Mouse (Mus musculus): ENCODE data around the gene Dcaf6. TPM values are rescaled to one million over a fixed set of nuclear protein-coding genes. Genes with fewer than 3 reads are reported as not detected.
"Not testable (repeated sequence)": the region's sequence is repeated elsewhere in the genome, so short reads cannot be mapped to it uniquely, and the experiment has no call there.

The Dcaf6 gene
- total and polyA plus RNA-seq, 2 experiments: 20.5 to 38.9 TPM

DNA sequence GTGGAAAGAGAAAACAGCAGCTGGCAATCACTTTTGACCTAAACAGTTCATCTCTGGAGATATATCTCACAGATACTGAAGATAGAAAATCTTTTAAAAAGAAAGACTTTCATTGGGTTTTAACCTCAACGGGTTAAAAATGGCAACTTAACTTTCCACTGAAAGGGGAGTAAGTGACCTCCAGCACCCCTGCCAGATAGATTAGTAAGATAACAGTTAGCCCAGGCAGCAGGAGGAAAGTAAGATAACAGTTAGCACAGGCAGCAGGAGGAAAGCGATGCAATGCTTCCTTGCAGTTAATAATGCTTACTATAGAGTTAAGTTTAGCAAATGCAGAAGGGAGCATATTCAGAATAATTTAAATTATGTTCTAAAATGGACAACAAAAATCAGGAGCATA, 103.9 kb downstream of the Dcaf6 start:
- Histone ChIP-seq H3K27me3 (ENCODE audit: control insufficient read depth, insufficient read depth, low read length) (no peaks in the 10 kb centered on the region), H3K27ac (replicated peaks; ENCODE audit: insufficient read depth, low read depth, low read length) (no peak overlapping the region), H3K9ac (ENCODE audit: low read depth, low read length) (no peak overlapping the region), H3K36me3 (ENCODE audit: control insufficient read depth, insufficient read depth, low read length) (peaks cover 9% of the 10 kb centered on the region), H3K4me1 (ENCODE audit: control insufficient read depth, insufficient read depth, low read length) (no peaks in the 10 kb centered on the region), H3K79me2 (ENCODE audit: control insufficient read depth, insufficient read depth, low read length) (no peaks in the 10 kb centered on the region), H3K4me3 (ENCODE audit: insufficient read depth, low read depth, low read length) (no peak overlapping the region)
- WGBS: 40% methylated on average over 2 of the region's 2 CpGs
- no peak for DNase-seq (ENCODE audit: extremely low read depth, low read depth, low spot score)
- TF ChIP-seq POLR2A (IDR thresholded peaks at IDR 0.05; ENCODE audit: extremely low read depth, insufficient read depth, low read length) (no peak), CTCF (IDR thresholded peaks at IDR 0.05; ENCODE audit: low read depth, low read length) (no peak)

DNA sequence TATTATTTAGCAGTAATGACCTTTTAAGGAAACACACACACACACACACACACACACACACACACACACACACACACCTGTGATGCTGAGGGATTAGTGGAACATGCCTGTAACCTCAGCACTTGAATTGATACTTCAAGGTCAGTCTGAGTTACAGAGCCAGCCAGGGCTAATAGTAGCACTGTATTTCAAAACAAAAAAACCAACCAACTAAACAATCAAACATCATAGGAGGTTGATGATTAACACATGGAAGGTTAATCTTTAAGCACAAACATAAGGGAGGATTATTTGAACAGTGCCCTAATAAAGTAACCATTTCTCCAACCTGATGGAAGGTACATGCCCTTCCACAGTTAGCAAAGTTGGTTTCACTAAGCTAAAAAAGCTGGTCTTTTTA, 111.6 kb downstream of the Dcaf6 start:
- Histone ChIP-seq H3K36me3 (ENCODE audit: control insufficient read depth, insufficient read depth, low read length) (peaks cover 21% of the 10 kb centered on the region), H3K9ac (ENCODE audit: low read depth, low read length) (no peak overlapping the region), H3K27ac (replicated peaks; ENCODE audit: insufficient read depth, low read depth, low read length) (no peak overlapping the region), H3K79me2 (ENCODE audit: control insufficient read depth, insufficient read depth, low read length) (no peaks in the 10 kb centered on the region; the same call in 1 of the 2 replicates), H3K4me3 (ENCODE audit: insufficient read depth, low read depth, low read length) (no peak overlapping the region), H3K4me1 (ENCODE audit: control insufficient read depth, insufficient read depth, low read length) (peaks cover 3% of the 10 kb centered on the region; the same call in 1 of the 2 replicates), H3K27me3 (ENCODE audit: control insufficient read depth, insufficient read depth, low read length) (no peaks in the 10 kb centered on the region)
- peak; percentile 98 for DNase-seq (ENCODE audit: extremely low read depth, low read depth, low spot score)
- TF ChIP-seq CTCF (IDR thresholded peaks at IDR 0.05; ENCODE audit: low read depth, low read length): no peak
- TF ChIP-seq POLR2A (IDR thresholded peaks at IDR 0.05; ENCODE audit: extremely low read depth, insufficient read depth, low read length): no peak

DNA sequence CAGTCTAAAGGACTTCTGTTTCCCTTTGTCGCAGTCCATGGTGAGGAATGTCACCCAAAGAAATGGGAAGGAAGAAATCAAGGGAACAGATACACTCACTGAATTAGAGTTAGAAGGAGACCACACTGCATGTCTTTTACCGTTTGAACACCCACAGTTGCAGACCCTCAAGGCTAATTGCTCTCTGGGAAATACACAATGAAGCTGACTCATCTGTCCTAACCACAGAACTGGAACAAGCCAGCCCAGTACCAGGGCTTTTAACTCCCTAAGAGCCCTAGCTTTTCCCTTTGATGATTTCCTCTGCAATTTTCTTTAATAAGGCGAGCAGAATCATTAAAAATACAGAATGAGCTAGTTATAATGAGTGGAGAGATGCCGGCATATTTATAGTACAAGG, 115.8 kb downstream of the Dcaf6 start:
- no peak for DNase-seq (ENCODE audit: extremely low read depth, low read depth, low spot score)
- peaks cover 3% of the 10 kb centered on the region; the same call in 1 of the 2 replicates for H3K4me1 ChIP-seq (ENCODE audit: control insufficient read depth, insufficient read depth, low read length)
- WGBS: 92% methylated on average over 4 of the region's 4 CpGs

DNA sequence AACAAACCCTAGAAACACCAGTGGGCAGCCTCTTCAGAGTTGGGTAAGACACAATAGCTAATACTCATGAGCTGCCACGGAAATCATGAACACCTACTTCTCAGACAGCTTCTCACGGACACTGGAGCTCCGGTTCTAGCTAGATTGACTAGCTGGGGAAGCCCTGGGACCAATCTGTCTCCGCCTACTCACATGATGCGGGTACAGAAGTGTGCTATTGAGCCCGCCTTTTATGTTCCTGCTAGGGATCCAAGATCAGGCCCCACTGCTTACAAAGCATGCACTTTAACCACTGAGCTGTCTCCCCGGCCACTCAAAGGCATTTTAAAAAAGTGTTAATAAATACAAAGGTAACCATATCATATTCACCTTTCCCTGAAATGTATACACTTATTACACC, 118.1 kb downstream of the Dcaf6 start:
- peaks cover 14% of the 10 kb centered on the region for H3K36me3 ChIP-seq (ENCODE audit: control insufficient read depth, insufficient read depth, low read length)
- TF ChIP-seq CTCF (IDR thresholded peaks at IDR 0.05; ENCODE audit: low read depth, low read length) (no peak), POLR2A (IDR thresholded peaks at IDR 0.05; ENCODE audit: extremely low read depth, insufficient read depth, low read length) (no peak)
- no peak overlapping the region for H3K27ac ChIP-seq (replicated peaks; ENCODE audit: insufficient read depth, low read depth, low read length)
- H3K4me1 ChIP-seq (ENCODE audit: control insufficient read depth, insufficient read depth, low read length): no peaks in the 10 kb centered on the region
- no peak for DNase-seq (ENCODE audit: extremely low read depth, low read depth, low spot score)
- H3K27me3 ChIP-seq (ENCODE audit: control insufficient read depth, insufficient read depth, low read length): no peaks in the 10 kb centered on the region
- 93% methylated on average over 7 of the region's 7 CpGs for WGBS
- H3K4me3 ChIP-seq (ENCODE audit: insufficient read depth, low read depth, low read length): no peak overlapping the region
- H3K79me2 ChIP-seq (ENCODE audit: control insufficient read depth, insufficient read depth, low read length): no peaks in the 10 kb centered on the region; the same call in 1 of the 2 replicates
- H3K9ac ChIP-seq (ENCODE audit: low read depth, low read length): no peak overlapping the region

More for the DNA sequence above, 115.8 kb downstream of the Dcaf6 start:
- H3K79me2 ChIP-seq (ENCODE audit: control insufficient read depth, insufficient read depth, low read length): no peaks in the 10 kb centered on the region; the same call in 1 of the 2 replicates
- H3K4me3 ChIP-seq (ENCODE audit: insufficient read depth, low read depth, low read length): no peak overlapping the region
- H3K36me3 ChIP-seq (ENCODE audit: control insufficient read depth, insufficient read depth, low read length): peaks cover 10% of the 10 kb centered on the region
- H3K27ac ChIP-seq (replicated peaks; ENCODE audit: insufficient read depth, low read depth, low read length): no peak overlapping the region
- no peaks in the 10 kb centered on the region for H3K27me3 ChIP-seq (ENCODE audit: control insufficient read depth, insufficient read depth, low read length)
- H3K9ac ChIP-seq (ENCODE audit: low read depth, low read length): no peak overlapping the region
- TF ChIP-seq CTCF (IDR thresholded peaks at IDR 0.05; ENCODE audit: low read depth, low read length): no peak
- no peak for TF ChIP-seq POLR2A (IDR thresholded peaks at IDR 0.05; ENCODE audit: extremely low read depth, insufficient read depth, low read length)

DNA sequence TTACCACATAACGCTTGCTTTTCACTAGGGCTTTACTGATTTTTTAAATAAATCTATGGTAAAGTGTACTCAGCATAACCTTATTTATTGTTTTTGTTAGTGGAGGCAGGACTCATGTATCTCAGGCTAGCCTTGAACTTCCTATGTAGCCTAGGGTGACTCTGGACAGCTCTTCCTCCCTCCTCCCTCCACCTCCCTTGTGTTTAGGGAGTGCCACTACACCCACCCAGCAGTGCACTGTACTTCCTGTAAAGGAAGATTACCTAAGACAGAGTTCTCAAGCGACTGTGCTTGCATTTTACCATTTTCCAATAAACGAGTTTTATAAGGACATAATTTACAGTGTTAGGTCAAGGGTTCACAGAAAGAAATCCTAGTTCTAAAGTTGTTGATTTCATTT, 127.5 kb downstream of the Dcaf6 start:
- Histone ChIP-seq H3K27ac (replicated peaks; ENCODE audit: insufficient read depth, low read depth, low read length) (no peak overlapping the region), H3K27me3 (ENCODE audit: control insufficient read depth, insufficient read depth, low read length) (no peaks in the 10 kb centered on the region), H3K4me1 (ENCODE audit: control insufficient read depth, insufficient read depth, low read length) (peaks cover 8% of the 10 kb centered on the region), H3K36me3 (ENCODE audit: control insufficient read depth, insufficient read depth, low read length) (peaks cover 24% of the 10 kb centered on the region), H3K9ac (ENCODE audit: low read depth, low read length) (no peak overlapping the region), H3K79me2 (ENCODE audit: control insufficient read depth, insufficient read depth, low read length) (no peaks in the 10 kb centered on the region), H3K4me3 (ENCODE audit: insufficient read depth, low read depth, low read length) (no peak overlapping the region)
- 79% methylated on average over 3 of the region's 3 CpGs for WGBS
- no peak for DNase-seq (ENCODE audit: extremely low read depth, low read depth, low spot score)
- TF ChIP-seq POLR2A (IDR thresholded peaks at IDR 0.05; ENCODE audit: extremely low read depth, insufficient read depth, low read length) (no peak), CTCF (IDR thresholded peaks at IDR 0.05; ENCODE audit: low read depth, low read length) (no peak)

DNA sequence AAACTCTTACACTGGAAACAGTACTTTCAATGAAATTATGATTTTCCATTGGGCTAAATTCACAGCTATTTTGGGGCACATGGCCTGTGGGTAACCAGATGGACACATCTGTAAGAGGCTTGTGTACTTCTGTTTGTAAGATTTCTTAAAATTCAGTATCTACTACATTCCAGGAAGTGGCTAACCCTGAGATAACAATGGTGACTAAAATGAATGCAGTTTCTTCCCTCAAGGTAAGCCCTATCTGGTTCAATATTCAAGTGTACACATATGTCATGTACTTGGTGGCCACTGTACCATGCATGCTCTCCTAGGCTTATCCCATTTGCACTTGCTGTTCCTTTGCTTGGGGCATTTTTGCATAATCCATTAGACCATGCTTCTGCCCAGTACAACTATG, 129.4 kb downstream of the Dcaf6 start:
- no peaks in the 10 kb centered on the region for H3K79me2 ChIP-seq (ENCODE audit: control insufficient read depth, insufficient read depth, low read length)
- no peak overlapping the region for H3K4me3 ChIP-seq (ENCODE audit: insufficient read depth, low read depth, low read length)
- no peak overlapping the region for H3K27ac ChIP-seq (replicated peaks; ENCODE audit: insufficient read depth, low read depth, low read length)
- peaks cover 8% of the 10 kb centered on the region for H3K4me1 ChIP-seq (ENCODE audit: control insufficient read depth, insufficient read depth, low read length)
- TF ChIP-seq CTCF (IDR thresholded peaks at IDR 0.05; ENCODE audit: low read depth, low read length): no peak
- no peak for TF ChIP-seq POLR2A (IDR thresholded peaks at IDR 0.05; ENCODE audit: extremely low read depth, insufficient read depth, low read length)
- no peak for DNase-seq (ENCODE audit: extremely low read depth, low read depth, low spot score)
- no peak overlapping the region for H3K9ac ChIP-seq (ENCODE audit: low read depth, low read length)
- H3K36me3 ChIP-seq (ENCODE audit: control insufficient read depth, insufficient read depth, low read length): peaks cover 16% of the 10 kb centered on the region
- no peaks in the 10 kb centered on the region for H3K27me3 ChIP-seq (ENCODE audit: control insufficient read depth, insufficient read depth, low read length)

DNA sequence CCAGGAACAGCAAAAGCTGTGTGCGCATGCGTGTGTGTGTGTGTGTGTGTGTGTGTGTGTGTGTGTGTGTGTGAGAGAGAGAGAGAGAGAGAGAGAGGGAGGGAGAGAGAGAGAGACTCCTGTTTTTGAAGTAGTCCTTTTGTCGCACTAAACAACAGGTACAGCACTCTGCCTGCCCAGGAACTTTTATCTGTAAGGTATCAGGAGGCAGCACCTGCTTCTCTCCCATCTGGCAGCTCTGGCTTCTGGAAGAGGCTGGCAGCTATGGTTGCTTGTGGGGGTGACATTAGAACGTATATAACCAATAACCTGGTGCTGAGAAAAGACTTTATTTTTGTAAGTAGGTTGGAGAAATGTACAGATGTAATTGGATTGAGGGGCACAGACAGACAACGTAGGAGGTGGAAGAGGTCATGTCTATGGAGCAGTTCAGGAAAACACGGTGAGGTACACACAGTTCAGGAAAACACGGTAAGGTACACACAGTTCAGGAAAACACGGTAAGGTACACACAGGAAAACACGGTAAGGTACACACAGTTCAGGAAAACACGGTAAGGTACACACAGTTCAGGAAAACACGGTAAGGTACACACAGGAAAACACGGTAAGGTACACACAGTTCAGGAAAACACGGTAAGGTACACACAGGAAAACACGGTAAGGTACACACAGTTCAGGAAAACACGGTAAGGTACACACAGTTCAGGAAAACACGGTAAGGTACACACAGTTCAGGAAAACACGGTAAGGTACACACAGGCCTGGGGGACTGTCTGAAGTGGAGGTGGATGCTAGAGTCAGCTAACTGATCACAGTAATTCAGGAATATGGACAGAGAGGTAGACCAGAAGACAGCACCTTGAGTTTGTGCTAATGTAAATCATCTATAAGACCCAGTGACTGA, 131.6 kb downstream of the Dcaf6 start:
- peak; percentile 48 for DNase-seq (ENCODE audit: extremely low read depth, low read depth, low spot score)
- H3K36me3 ChIP-seq (ENCODE audit: control insufficient read depth, insufficient read depth, low read length): peaks cover 12% of the 10 kb centered on the region; the same call in 1 of the 2 replicates
- H3K27me3 ChIP-seq (ENCODE audit: control insufficient read depth, insufficient read depth, low read length); H3K9ac ChIP-seq (ENCODE audit: low read depth, low read length); H3K27ac ChIP-seq (replicated peaks; ENCODE audit: insufficient read depth, low read depth, low read length); H3K79me2 ChIP-seq (ENCODE audit: control insufficient read depth, insufficient read depth, low read length); H3K4me3 ChIP-seq (ENCODE audit: insufficient read depth, low read depth, low read length); H3K4me1 ChIP-seq (ENCODE audit: control insufficient read depth, insufficient read depth, low read length): not testable (repeated sequence)
- WGBS: 77% methylated on average over 17 of the region's 17 CpGs
